Mouse (Mus musculus) mouse trophoblast stem cell (cell line): ENCODE measurements around the gene D6Ertd527e.

Experiments
- in situ Hi-C, 2 experiments: fragments of 300-500 bp; cut with MseI, MboI; formaldehyde crosslinking; loops; 2 replicates in 1 of 2; 3 replicates in 1 of 2; pipeline ENCODE4 v1.15.1; 2025

Gene D6Ertd527e

GRCm38 (mm10) chr6:87103314-87103713 is 1.2 kb upstream of the D6Ertd527e start:
- in situ Hi-C loops: loop anchor here (5.0 to 10.0 kb wide), 2 partner anchors 219 to 221 kb away; no protein-coding TSS in a partner anchor

GRCm38 (mm10) chr6:87111493-87111892 is 6.9 kb downstream of the D6Ertd527e start:
- in situ Hi-C loops: no loop called here

- in situ Hi-C loops: no loop called here
Measured at GRCm38 (mm10) chr6:87112125-87112524, 7.6 kb downstream of the D6Ertd527e start.

- in situ Hi-C loops: no loop called here
Measured at GRCm38 (mm10) chr6:87115981-87116380, 11.4 kb downstream of the D6Ertd527e start.

- in situ Hi-C loops: no loop called here
Measured at GRCm38 (mm10) chr6:87116596-87116995, 12.1 kb downstream of the D6Ertd527e start.

GRCm38 (mm10) chr6:87119066-87119837 is 14.7 kb downstream of the D6Ertd527e start:
- in situ Hi-C loops: no loop called here

GRCm38 (mm10) chr6:87119975-87120374 is 15.4 kb downstream of the D6Ertd527e start:
- in situ Hi-C loops: no loop called here

GRCm38 (mm10) chr6:87120661-87121060 is 16.1 kb downstream of the D6Ertd527e start:
- in situ Hi-C loops: no loop called here

GRCm38 (mm10) chr6:87121961-87122360 is 17.4 kb downstream of the D6Ertd527e start:
- in situ Hi-C loops: no loop called here

GRCm38 (mm10) chr6:87123406-87123805 is 18.9 kb downstream of the D6Ertd527e start:
- in situ Hi-C loops: no loop called here

- in situ Hi-C loops: no loop called here
Measured at GRCm38 (mm10) chr6:87123973-87124372, 19.4 kb downstream of the D6Ertd527e start.

GRCm38 (mm10) chr6:87127049-87127753 is 22.7 kb downstream of the D6Ertd527e start:
- in situ Hi-C loops: no loop called here

GRCm38 (mm10) chr6:87129861-87130260 is 25.3 kb downstream of the D6Ertd527e start:
- in situ Hi-C loops: no loop called here

- in situ Hi-C loops: no loop called here
Measured at GRCm38 (mm10) chr6:87130628-87131027, 26.1 kb downstream of the D6Ertd527e start.

- in situ Hi-C loops: no loop called here
Measured at GRCm38 (mm10) chr6:87131078-87131477, 26.5 kb downstream of the D6Ertd527e start.

GRCm38 (mm10) chr6:87133520-87133919 is 29.0 kb downstream of the D6Ertd527e start:
- in situ Hi-C loops: no loop called here

- in situ Hi-C loops: no loop called here
Measured at GRCm38 (mm10) chr6:87133966-87134546, 29.5 kb downstream of the D6Ertd527e start.

- in situ Hi-C loops: no loop called here
Measured at GRCm38 (mm10) chr6:87138479-87138878, 33.9 kb downstream of the D6Ertd527e start.

GRCm38 (mm10) chr6:87139796-87140553 is 35.4 kb downstream of the D6Ertd527e start:
- in situ Hi-C loops: no loop called here

- in situ Hi-C loops: no loop called here
Measured at GRCm38 (mm10) chr6:87142239-87142638, 37.7 kb downstream of the D6Ertd527e start.

- in situ Hi-C loops: no loop called here
Measured at GRCm38 (mm10) chr6:87143594-87143993, 39.0 kb downstream of the D6Ertd527e start.

- in situ Hi-C loops: no loop called here
Measured at GRCm38 (mm10) chr6:87147921-87148320, 43.4 kb downstream of the D6Ertd527e start.
